Mouse (Mus musculus): ENCODE data around the gene Chd2.

The Chd2 gene

DNA sequence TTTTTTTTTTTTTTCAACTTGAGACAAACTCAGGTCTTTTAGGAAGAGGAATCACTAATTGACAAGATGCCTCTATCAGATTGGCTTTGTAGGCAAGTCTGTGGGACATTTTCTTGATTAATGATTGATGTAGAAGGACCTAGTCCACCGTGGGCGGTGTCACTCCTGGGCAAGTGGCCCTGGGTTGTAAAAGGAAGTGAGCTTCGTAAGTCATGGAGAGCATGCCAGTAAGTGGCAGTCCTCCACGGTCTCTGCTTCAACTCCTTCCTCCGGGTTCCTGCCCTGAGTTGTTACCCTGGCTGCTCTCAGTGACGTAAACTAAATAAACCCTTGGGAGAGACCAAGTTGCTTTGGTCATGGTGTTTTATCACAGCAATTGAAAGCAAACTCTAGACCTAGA is 22.5 kb upstream of the Chd2 start:
- 92% methylated on average over 6 of the region's 6 CpGs for WGBS

- 43% methylated on average over 10 of the region's 10 CpGs for WGBS
Measured at GRCm38 (mm10) chr7:73561492-73562055, 19.9 kb upstream of the Chd2 start.

GRCm38 (mm10) chr7:73560811-73561210 is 19.2 kb upstream of the Chd2 start:
- WGBS = 91% methylated on average over 6 of the region's 6 CpGs

DNA sequence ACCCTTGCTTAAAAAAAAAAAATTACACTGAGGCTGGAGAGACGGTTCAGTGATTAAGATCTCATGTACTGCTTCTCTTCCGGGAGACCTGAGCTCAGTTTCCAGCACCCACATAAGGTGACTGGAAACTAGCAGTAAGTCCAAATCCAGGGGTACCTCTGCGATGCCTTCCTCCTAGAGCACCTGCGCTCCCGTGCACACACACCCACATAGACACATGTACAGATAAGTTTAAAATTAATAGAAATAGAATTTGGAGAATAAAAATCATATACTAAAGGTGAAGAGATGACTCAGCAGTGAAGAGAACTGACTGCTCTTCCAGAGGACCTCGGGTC is 18.2 kb upstream of the Chd2 start:
- 85% methylated on average over 6 of the region's 6 CpGs for WGBS

GRCm38 (mm10) chr7:73559170-73559852 is 17.7 kb upstream of the Chd2 start:
- 18% methylated on average over 8 of the region's 8 CpGs for WGBS

DNA sequence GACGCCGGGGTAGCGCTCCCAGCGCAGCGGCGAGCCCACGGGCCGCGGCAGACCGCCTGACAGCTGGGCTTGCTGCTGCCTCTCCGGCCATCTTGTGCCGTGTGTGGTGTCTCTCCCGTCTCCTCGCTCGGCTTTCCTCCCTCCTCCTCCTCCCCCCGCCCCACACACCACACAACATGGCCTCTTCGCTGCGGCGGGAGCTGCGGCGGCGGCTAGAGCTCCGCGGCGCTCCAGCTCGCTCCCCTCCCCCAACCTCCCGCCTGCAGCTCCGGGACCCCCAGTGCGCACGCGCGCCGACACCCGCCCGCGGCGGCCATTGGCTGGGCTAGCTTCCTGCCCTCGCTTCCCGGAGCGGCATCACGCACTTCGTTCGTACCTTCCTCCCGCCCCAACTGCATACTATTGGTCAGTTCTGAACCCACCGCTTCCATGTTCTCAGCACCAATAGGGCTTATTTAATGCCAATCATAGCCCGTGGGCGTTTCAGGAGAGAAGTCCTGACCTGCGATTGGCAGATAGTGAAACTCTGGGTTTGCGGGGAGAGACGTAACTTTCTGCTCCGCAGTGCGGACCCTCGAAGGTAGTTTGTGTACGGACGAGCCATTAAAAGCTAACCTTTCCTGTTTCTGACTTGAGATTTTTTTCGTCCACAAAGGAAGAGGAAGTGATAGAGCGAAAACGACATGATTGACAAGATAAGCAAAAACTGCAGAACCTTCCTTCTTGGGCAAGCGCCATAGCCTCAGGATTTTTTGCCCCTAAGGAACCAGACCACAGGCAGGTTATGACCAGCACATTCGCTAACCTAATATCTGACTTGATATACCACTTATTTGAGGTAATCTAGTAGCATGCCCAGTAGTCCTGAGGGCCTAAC is 16.9 kb upstream of the Chd2 start:
- WGBS = under 1% methylated on average over 60 of the region's 60 CpGs

- WGBS = under 1% methylated on average over 79 of the region's 80 CpGs
Measured at GRCm38 (mm10) chr7:73557671-73558265, 16.1 kb upstream of the Chd2 start.

DNA sequence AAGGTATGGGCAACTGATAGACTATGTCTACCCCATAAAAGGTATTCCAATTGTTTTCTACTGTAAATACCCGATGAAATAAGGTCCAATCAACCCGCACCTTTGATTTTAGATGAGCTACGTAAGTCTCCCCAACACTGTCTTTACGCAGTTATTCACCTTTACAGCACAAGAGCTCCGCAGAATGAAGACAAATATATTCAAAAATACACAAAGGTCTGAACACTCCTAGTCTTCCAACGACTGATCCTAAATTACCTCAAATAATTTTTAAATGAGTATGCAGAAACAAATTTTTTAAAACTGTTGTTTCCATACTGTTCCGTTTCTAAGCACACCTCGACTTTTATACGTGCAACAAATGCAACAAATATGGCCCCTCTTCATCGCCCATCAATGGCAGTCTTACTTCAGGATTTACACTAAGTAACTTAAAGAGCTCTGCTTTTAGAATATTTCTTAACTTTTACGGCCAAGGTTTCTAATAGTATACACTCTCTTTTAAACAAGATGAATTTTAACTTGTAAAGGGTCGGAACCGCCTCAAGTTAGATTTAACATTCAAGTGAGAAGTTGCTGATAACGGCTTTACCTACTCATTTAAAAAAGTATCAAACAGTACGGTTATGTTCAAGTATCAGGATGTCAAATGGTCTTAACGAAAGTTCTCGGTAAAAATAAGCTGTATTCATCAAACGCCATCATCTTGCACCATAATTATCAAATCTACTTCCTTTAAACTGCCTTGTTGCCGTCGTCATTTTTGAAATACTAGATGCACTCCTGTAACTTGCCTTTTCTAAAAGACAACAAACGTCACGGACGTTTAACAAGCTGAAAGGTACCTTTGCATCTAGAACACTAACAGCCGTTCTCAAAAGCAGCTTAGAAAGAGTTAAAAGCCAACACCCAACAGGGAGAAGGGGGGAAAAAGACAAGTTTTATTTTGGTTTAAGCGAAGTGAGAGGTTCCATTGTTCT is 15.3 kb upstream of the Chd2 start:
- WGBS = under 1% methylated on average over 25 of the region's 25 CpGs

- WGBS = under 1% methylated on average over 4 of the region's 4 CpGs
Measured at GRCm38 (mm10) chr7:73555918-73556580, 14.4 kb upstream of the Chd2 start.

DNA sequence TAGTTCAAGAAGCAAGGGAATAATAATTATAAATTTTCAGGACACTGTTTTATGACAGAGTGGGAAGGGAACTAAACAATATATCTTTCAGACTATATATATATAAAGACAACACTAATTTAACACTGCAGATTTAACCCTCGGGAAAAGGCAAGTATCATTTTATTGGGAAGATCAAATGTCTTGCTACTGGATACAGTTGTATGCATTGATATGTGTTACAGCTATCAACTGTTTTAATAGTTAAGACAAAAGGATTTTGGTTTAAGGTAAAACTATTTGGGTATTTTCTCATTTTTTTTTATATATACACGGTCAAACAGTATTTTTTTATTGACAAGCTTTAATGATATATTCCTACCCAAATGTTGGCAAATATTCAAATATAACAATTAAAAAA is 13.2 kb upstream of the Chd2 start:
- 2% methylated on average over 2 of the region's 2 CpGs for WGBS

DNA sequence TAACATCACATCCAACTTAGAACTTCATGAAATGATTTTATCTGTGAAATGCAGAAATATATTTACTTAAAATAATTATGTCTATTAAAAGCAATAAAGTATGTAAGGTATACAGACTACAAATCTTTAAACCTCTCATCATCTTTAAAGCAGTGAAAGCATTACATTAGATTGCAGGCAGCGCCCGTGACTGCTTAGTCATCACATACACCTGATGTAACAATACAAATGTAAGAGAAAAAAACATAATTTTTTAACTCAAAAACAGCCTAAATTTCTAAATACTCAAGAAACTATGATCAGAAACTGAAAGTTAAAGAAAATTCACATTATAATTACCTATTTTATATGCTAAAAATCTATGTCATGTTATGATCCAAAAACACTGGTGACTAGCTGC is 11.5 kb upstream of the Chd2 start:
- WGBS = 8% methylated on average over 2 of the region's 2 CpGs

DNA sequence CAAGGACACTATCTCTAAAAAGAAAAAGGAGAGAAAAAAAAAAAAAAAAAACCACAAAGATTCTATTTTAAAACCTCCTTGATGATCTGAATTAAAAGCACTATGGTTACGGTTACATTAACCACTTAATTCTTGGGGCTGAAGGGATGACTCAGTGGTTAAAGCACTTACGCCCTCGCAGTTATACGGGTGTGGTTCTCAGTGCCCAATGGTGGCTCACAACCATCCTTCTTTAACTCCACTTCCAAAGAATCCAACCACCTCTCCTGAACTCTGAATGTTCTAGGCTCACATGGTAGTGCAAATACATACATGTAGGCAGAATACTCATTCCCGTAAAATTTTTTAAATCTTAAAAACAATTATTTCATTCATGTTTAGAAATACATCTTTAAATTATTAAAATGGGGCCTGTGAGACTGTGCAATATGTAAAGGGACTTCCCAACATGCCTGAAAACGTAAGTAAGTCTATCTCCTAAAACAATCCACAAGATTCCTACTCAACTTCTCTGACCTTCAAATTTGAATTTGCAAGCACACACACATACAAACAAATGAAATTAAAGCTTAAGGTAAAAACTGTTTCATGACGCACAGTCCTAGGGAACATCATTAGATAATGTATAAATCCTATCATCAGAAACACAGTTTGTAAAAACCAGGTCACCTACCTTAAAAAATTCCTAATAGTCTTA is 10.6 kb upstream of the Chd2 start:
- WGBS = 11% methylated on average over 7 of the region's 7 CpGs

DNA sequence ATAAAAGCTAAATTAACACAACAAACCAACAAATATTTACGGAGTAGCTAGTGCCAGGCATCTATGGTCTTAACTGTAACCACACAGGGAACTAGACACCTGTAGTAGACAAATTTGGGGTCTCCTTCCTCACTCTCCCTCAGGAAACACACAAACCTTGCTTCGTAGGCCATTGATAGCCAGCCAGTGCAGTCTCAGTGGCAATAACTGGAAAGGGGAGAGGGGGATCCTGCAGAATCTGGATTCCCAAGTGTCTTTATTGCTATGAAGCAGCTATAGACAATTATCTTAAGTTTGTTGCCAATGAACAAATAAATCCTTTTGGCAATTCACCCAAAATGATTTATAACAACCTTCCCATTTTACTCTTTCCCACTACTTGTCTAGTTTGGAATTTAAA is 6.4 kb upstream of the Chd2 start:
- WGBS = 40% methylated on average over 2 of the region's 2 CpGs

GRCm38 (mm10) chr7:73546561-73547510 is 5.2 kb upstream of the Chd2 start:
- WGBS = 22% methylated on average over 10 of the region's 10 CpGs

DNA sequence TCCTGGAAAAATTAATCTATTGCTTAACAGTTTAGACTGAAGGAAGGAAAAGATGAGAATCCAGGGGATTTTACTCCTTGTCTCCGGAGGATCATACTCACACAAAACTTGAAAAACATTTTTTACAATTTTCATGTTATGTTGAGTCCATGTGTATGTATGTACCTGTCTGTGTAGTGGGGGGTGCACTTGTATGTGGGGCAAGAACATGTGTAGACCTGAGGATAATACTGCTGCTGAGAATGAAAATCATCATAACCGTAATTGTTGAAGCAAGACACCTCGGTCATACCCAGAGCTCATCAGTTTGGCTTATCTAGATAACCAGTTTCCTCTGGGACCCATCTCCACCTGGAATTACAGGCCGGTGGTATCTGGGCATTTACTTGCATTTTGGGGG is 3.4 kb upstream of the Chd2 start:
- 43% methylated on average over 4 of the region's 4 CpGs for WGBS

DNA sequence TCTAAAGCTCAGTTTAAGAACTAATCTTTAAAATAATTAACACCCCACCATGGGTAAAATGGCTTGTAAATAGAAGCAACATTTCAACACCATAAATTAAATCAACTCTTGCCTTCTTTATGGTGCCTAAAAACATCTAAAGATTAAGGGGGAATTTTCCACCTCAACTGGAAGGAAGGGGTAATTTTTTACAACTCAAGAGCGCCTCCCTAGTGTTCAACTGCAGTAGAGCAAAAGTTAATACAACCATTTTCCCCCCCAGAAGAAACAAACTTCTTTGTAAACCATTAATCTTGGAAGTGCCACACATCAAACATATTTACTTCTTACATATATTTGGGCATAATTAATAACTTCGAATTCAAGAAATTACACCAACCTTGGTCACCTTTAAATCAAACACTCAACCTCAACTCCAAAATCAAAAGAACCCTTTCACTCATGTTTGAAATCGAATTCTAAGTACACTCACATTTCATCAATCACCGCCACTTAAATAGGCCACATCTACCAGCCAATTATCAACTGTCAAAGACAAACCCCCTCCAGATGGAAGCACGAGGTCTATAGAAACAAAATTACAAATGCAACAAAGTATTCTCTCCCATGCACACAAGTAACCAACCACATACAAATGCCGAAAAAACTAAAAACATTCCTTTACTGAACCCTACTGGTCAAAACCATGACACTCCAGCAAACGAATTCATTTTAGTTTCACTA is 662 bp upstream of the Chd2 start:
- WGBS = 48% methylated on average over 7 of the region's 7 CpGs

- WGBS = 0% methylated on average over 4 of the region's 4 CpGs
Measured at GRCm38 (mm10) chr7:73541079-73541390, 595 bp downstream of the Chd2 start.
